ENCODE assay signal across 21 mouse cellular contexts in the genomic region with DNA sequence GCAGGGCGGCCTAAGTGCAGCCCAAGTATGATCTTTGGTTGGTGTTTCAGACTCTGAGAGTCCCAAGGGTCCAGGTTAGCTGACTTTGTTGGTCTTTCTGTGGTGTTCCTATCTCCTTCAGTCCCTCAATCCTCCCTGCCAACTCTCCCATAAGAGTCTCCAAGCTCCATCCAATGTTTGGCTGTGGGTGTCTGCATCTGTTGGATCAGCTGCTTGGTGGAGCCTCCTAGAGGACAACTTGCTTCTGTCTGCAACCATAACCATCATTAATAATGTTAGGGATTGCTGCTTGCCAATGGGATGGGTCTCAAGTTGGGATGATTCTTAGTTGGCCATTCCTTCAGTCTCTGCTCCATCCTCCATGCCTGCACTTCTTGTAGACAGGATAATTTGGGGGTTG.
"Had no signal": no experiment of that assay in that cellular context is flagged by ENCODE, and none has a peak within 500 bp of the region (broad histone marks: within the 10 kb centered on the region; RNA-seq: fewer than 3 reads in every experiment).

No protein-coding gene starts in this region.

- H3K27ac ChIP-seq: kidney, postnatal 0 days; layer of hippocampus, adult 2 months; left cerebral cortex, adult 2 months; liver, embryonic 13.5 days; lung, embryonic 15.5 days; midbrain, embryonic 10.5 days; midbrain, embryonic 13.5 days; neural tube, embryonic 13.5 days; stomach, embryonic 15.5 days had no signal

- H3K9ac ChIP-seq: liver, embryonic 13.5 days; lung, embryonic 15.5 days; midbrain, embryonic 13.5 days; neural tube, embryonic 13.5 days; stomach, embryonic 15.5 days had no signal

- H3K27me3 ChIP-seq: liver, embryonic 13.5 days; lung, embryonic 15.5 days; megakaryocyte, embryonic 14.5 days; midbrain, embryonic 13.5 days; neural tube, embryonic 13.5 days; stomach, embryonic 15.5 days had no signal

- H3K4me3 ChIP-seq: layer of hippocampus, adult 2 months; left cerebral cortex, adult 2 months; liver, embryonic 13.5 days; lung, embryonic 15.5 days; megakaryocyte, embryonic 14.5 days; midbrain, embryonic 10.5 days; midbrain, embryonic 13.5 days; myocyte; neural tube, embryonic 13.5 days; stomach, embryonic 15.5 days had no signal

- H3K9me3 ChIP-seq: liver, embryonic 13.5 days; lung, embryonic 15.5 days; megakaryocyte, embryonic 14.5 days; midbrain, embryonic 10.5 days; midbrain, embryonic 13.5 days; neural tube, embryonic 13.5 days; stomach, embryonic 15.5 days had no signal

- DNase-seq: kidney, adult 2 months; kidney, postnatal 25 days; layer of hippocampus, adult 9-11 months; layer of hippocampus, postnatal 36 days; liver, embryonic 13.5 days; retina, postnatal 1 day; right cerebral cortex, postnatal 25 days; spleen, adult 18-20 months; thymus, adult 18-20 months; thymus, postnatal 36 days had no signal

- H3K4me2 ChIP-seq: liver, embryonic 13.5 days; lung, embryonic 15.5 days; midbrain, embryonic 13.5 days; neural tube, embryonic 13.5 days; stomach, embryonic 15.5 days had no signal

- H3K4me1 ChIP-seq: liver, embryonic 13.5 days; lung, embryonic 15.5 days; megakaryocyte, embryonic 14.5 days; midbrain, embryonic 10.5 days; midbrain, embryonic 13.5 days; neural tube, embryonic 13.5 days; stomach, embryonic 15.5 days had no signal

- ATAC-seq: midbrain, embryonic 13.5 days; midbrain, embryonic 16.5 days had no signal

- H3K36me3 ChIP-seq: liver, embryonic 13.5 days; lung, embryonic 15.5 days; midbrain, embryonic 10.5 days; midbrain, embryonic 13.5 days; neural tube, embryonic 13.5 days; stomach, embryonic 15.5 days had no signal
